Mouse (Mus musculus) cerebellum, postnatal 36 days (tissue): ENCODE data around the gene Hps1.

Source experiments
- DNase-seq, 2 experiments: peaks; one replicate each; pipeline ENCODE4 v3.0.0; 2021 to 2022; ENCODE audit warnings: mixed read lengths in 2 of 2

The Hps1 gene

GRCm38 (mm10) chr19:42753141-42753917 lies 26.4 kb downstream of the Hps1 start:
- DNase-seq: no peak

- peak; percentile 45 for DNase-seq
Observed at GRCm38 (mm10) chr19:42752363-42752931, 27.3 kb downstream of the Hps1 start, which contains the start of gene Pyroxd2. Gene Pyroxd2 (minus strand): TSS chr19:42752775.

GRCm38 (mm10) chr19:42750196-42750595 lies 29.6 kb downstream of the Hps1 start:
- DNase-seq: no peak

GRCm38 (mm10) chr19:42746702-42747101 lies 33.1 kb downstream of the Hps1 start:
- DNase-seq: no peak

- no peak for DNase-seq
Observed at GRCm38 (mm10) chr19:42745869-42746224, 33.9 kb downstream of the Hps1 start.

- no peak for DNase-seq
Observed at GRCm38 (mm10) chr19:42745084-42745868, 34.5 kb downstream of the Hps1 start.

GRCm38 (mm10) chr19:42744162-42744586 lies 35.6 kb downstream of the Hps1 start:
- peak; percentile 49 to 52 for DNase-seq

- no peak for DNase-seq
Observed at GRCm38 (mm10) chr19:42743261-42743660, 36.5 kb downstream of the Hps1 start.

- no peak for DNase-seq
Observed at GRCm38 (mm10) chr19:42741884-42742283, 37.9 kb downstream of the Hps1 start.

- no peak for DNase-seq
Observed at GRCm38 (mm10) chr19:42740163-42740899, 39.4 kb downstream of the Hps1 start.

- DNase-seq: no peak
Observed at GRCm38 (mm10) chr19:42739734-42740133, 40.0 kb downstream of the Hps1 start.

GRCm38 (mm10) chr19:42737753-42738152 lies 42.0 kb downstream of the Hps1 start:
- no peak for DNase-seq

GRCm38 (mm10) chr19:42734982-42735381 lies 44.8 kb downstream of the Hps1 start:
- DNase-seq: peak; percentile 37 to 40

- peak in 1 of 2 experiments; percentile 25 for DNase-seq
Observed at GRCm38 (mm10) chr19:42727424-42727823, 52.4 kb downstream of the Hps1 start.

GRCm38 (mm10) chr19:42726766-42727165 lies 53.0 kb downstream of the Hps1 start:
- peak; percentile 64 to 70 for DNase-seq

- no peak for DNase-seq
Observed at GRCm38 (mm10) chr19:42725973-42726350, 53.8 kb downstream of the Hps1 start.

GRCm38 (mm10) chr19:42725056-42725972 lies 54.5 kb downstream of the Hps1 start:
- no peak for DNase-seq

GRCm38 (mm10) chr19:42723302-42723701 lies 56.5 kb downstream of the Hps1 start:
- no peak for DNase-seq

- DNase-seq: no peak
Observed at GRCm38 (mm10) chr19:42722500-42722899, 57.3 kb downstream of the Hps1 start.

- no peak for DNase-seq
Observed at GRCm38 (mm10) chr19:42718101-42718500, 61.7 kb downstream of the Hps1 start.

- DNase-seq: no peak
Observed at GRCm38 (mm10) chr19:42717668-42718067, 62.1 kb downstream of the Hps1 start.

- no peak for DNase-seq
Observed at GRCm38 (mm10) chr19:42716507-42716906, 63.3 kb downstream of the Hps1 start.
